Mouse (Mus musculus) intestine, postnatal 0 days (tissue): ENCODE data around the gene Gm43191. TPM values are rescaled to one million over a fixed set of nuclear protein-coding genes. Genes with fewer than 3 reads are reported as not detected.

Source experiments
- ATAC-seq: fragments of 200-750 bp; cut with Nextera tagmentation; 2 replicates; pipeline ENCODE4 v1.8.0; 2017; ENCODE audit warnings: mild to moderate bottlenecking, moderate TSS enrichment, moderate library complexity
- H3K27ac ChIP-seq: fragments of 300-500 bp; sonication (generic); 2 replicates; pipeline ENCODE4 v1.5.1; 2014; ENCODE audit warnings: mild to moderate bottlenecking, low read depth, low read length, moderate library complexity
- H3K27me3 ChIP-seq: fragments of 300-500 bp; sonication (generic); replicated peaks from 2 replicates; pipeline ENCODE4 v1.6.1; 2014; ENCODE audit warnings: low read length, mixed read lengths; ENCODE audit not compliant: control insufficient read depth, insufficient read depth
- H3K36me3 ChIP-seq: fragments of 300-500 bp; sonication (generic); 2 replicates; pipeline ENCODE4 v1.6.1; 2014; ENCODE audit warnings: mild to moderate bottlenecking, moderate library complexity; ENCODE audit not compliant: control insufficient read depth, insufficient read depth
- H3K4me1 ChIP-seq: fragments of 300-500 bp; sonication (generic); replicated peaks from 2 replicates; pipeline ENCODE4 v1.6.1; 2014; ENCODE audit warnings: antibody characterized with exemption, low read length, mixed read lengths; ENCODE audit not compliant: control insufficient read depth, insufficient read depth
- H3K4me2 ChIP-seq: fragments of 300-500 bp; sonication (generic); replicated peaks from 2 replicates; pipeline ENCODE4 v1.6.1; 2014; ENCODE audit warnings: low read depth, mild to moderate bottlenecking, moderate library complexity
- H3K4me3 ChIP-seq: fragments of 300-500 bp; sonication (generic); 2 replicates; pipeline ENCODE4 v1.5.1; 2014; ENCODE audit warnings: low read depth, low read length
- H3K9ac ChIP-seq: fragments of 300-500 bp; sonication (generic); 2 replicates; pipeline ENCODE4 v1.6.1; 2014; ENCODE audit warnings: mild to moderate bottlenecking, low read depth, low read length
- H3K9me3 ChIP-seq: fragments of 300-500 bp; sonication (generic); 2 replicates; pipeline ENCODE4 v1.6.1; 2016; ENCODE audit warnings: mixed run types; ENCODE audit not compliant: control insufficient read depth
- CTCF ChIP-seq: sonication (generic); IDR thresholded peaks from 2 replicates; pipeline ENCODE4 v1.5.1; 2016; ENCODE audit warnings: low read depth, mild to moderate bottlenecking, control low read depth, antibody characterized with exemption, moderate library complexity
- WGBS: fragments of 180-500 bp; shearing (Covaris S2); extraction: QIAGEN DNeasy Blood & Tissue Kit; methylation state at CpG from one replicate; pipeline ENCODE4 v1.1.7; 2014; 5-methylcytosine and 5-hydroxymethylcytosine counted together
- polyA plus RNA-seq: library from polyadenylated mRNA; unstranded; fragments of >200 nt; fragmentation: Nextera tagmentation; extraction: Ambion mirVana; gene quantifications from 2 replicates; pipeline ENCODE4 v1.2.1, GENCODE M21; 2015

Gm43191 gene
- polyA plus RNA-seq, 1 experiment from 2014 or later, result not detected

- no peaks in the 10 kb centered on the region for H3K9me3 ChIP-seq
- WGBS, result 90% methylated on average over 5 of the region's 5 CpGs
These were observed 80.1 kb downstream of the Gm43191 start for GRCm38 (mm10) chr3:116601005-116601404.

GRCm38 (mm10) chr3:116599705-116600104 lies 81.4 kb downstream of the Gm43191 start:
- H3K4me3 ChIP-seq, result no peak overlapping the region
- no peaks in the 10 kb centered on the region for H3K36me3 ChIP-seq
- no peak overlapping the region for H3K27ac ChIP-seq
- H3K9ac ChIP-seq, result no peak overlapping the region
- no peaks in the 10 kb centered on the region for H3K4me1 ChIP-seq
- no peak overlapping the region for H3K4me2 ChIP-seq
- ATAC-seq, result peak; percentile 62
- no peaks in the 10 kb centered on the region for H3K9me3 ChIP-seq
- 43% methylated on average over 2 of the region's 2 CpGs for WGBS
- H3K27me3 ChIP-seq, result no peaks in the 10 kb centered on the region
- no peak for TF ChIP-seq CTCF

More at GRCm38 (mm10) chr3:116601005-116601404, 80.1 kb downstream of the Gm43191 start:
- Histone ChIP-seq H3K4me3 (no peak overlapping the region), H3K4me2 (no peak overlapping the region), H3K27me3 (no peaks in the 10 kb centered on the region), H3K9ac (no peak overlapping the region), H3K4me1 (no peaks in the 10 kb centered on the region), H3K36me3 (no peaks in the 10 kb centered on the region), H3K27ac (no peak overlapping the region)
- TF ChIP-seq CTCF, result no peak
- no peak for ATAC-seq

DNA sequence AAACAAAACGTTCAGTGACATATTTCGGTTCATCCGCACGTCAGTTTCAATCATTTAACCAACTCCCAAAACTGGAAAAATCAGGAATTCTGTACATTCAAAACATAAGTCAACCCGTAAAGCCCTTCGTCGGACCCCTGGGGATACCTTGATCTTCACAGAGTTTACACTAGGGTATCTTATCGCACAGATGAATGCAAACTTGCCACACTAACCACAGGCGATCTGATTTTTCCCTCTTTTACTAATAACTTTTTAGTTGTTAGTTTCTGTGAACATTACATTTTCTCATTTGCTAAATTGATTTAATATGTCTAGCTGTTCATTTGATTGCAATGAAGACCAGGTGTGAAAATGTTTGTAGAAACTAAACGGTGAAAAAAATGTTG lies 85.5 kb downstream of the Gm43191 start:
- H3K4me1 ChIP-seq, result no peaks in the 10 kb centered on the region
- WGBS, result 5% methylated on average over 10 of the region's 10 CpGs
- no peak overlapping the region for H3K27ac ChIP-seq
- ATAC-seq, result no peak
- no peaks in the 10 kb centered on the region for H3K9me3 ChIP-seq
- peaks cover 9% of the 10 kb centered on the region; the same call in 1 of the 2 replicates for H3K36me3 ChIP-seq
- peak overlapping the region; percentile 84 for H3K4me3 ChIP-seq
- H3K27me3 ChIP-seq, result no peaks in the 10 kb centered on the region
- H3K4me2 ChIP-seq, result peak overlapping the region; percentile 75
- TF ChIP-seq CTCF, result no peak
- peak overlapping the region; percentile 78 for H3K9ac ChIP-seq

- peak within 1 kb of the TSS; percentile 84 for H3K4me3 ChIP-seq
- H3K4me1 ChIP-seq, result no peaks in the 10 kb centered on the region
- peak within 1 kb of the TSS; percentile 78 for H3K9ac ChIP-seq
- peak; percentile 95 for ATAC-seq
- no peaks in the 10 kb centered on the region for H3K27me3 ChIP-seq
- peak within 1 kb of the TSS; percentile 73 for H3K27ac ChIP-seq
- peaks cover 15% of the 10 kb centered on the region for H3K36me3 ChIP-seq
- no peak for TF ChIP-seq CTCF
- WGBS, result under 1% methylated on average over 65 of the region's 65 CpGs
- no peaks in the 10 kb centered on the region for H3K9me3 ChIP-seq
- peak within 1 kb of the TSS; percentile 75 for H3K4me2 ChIP-seq
These were observed 86.1 kb downstream of the Gm43191 start, which contains the start of gene Sass6 for GRCm38 (mm10) chr3:116594728-116595602. TSS of gene Sass6 (plus strand) at chr3:116594982.

DNA sequence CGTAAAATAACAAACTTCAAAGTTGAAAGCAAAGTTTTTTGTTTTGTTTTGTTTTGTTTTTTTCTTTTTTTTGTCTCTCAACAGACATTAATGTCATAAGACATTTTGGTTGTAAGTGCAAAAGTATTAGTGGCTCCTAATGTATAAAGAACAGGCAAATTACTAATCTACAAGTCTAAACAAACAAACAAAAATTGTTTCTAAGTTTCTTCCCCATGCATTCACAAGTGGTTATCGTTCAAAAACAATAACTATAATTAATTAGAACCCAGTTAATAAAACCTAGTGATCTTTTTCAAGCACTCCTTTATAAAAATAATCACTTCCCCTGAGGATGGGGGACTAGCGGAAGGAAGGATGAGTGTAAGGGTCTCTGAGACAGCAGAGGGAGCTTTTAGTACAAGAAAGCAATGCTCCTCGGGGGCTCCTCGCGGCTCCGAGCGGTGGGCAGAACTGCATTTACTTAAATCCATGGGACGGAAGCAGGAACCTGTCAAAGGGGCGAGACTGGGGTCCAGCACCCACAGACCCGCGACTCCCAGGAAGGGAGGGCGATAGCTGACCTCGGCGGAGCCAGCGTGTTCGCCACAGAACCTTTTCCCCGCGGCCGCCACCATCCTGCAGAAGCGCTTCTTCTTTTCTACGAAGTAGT lies 86.9 kb downstream of the Gm43191 start:
- no peaks in the 10 kb centered on the region for H3K4me1 ChIP-seq
- 2% methylated on average over 22 of the region's 22 CpGs for WGBS
- H3K9ac ChIP-seq, result peak overlapping the region; percentile 78
- H3K4me3 ChIP-seq, result peak overlapping the region; percentile 84
- no peaks in the 10 kb centered on the region for H3K27me3 ChIP-seq
- peak; percentile 41; the same call in 1 of the 2 replicates for ATAC-seq
- H3K36me3 ChIP-seq, result peaks cover 23% of the 10 kb centered on the region
- peak; percentile 44 for TF ChIP-seq CTCF
- peak overlapping the region; percentile 75 for H3K4me2 ChIP-seq
- no peaks in the 10 kb centered on the region for H3K9me3 ChIP-seq
- peak overlapping the region; percentile 73 for H3K27ac ChIP-seq

Other genes with a start within 250 kb of the Gm43191 start
- 54.4 and 61.5 TPM in 2 replicates for gene Rtca, start 173.1 kb downstream of the Gm43191 start, polyA plus RNA-seq
- 4.4 and 5.2 TPM in 2 replicates for gene Dbt, start 168.2 kb downstream of the Gm43191 start, polyA plus RNA-seq
- 5.2 and 5.4 TPM in 2 replicates for gene Lrrc39, start 118.3 kb downstream of the Gm43191 start, polyA plus RNA-seq
- 4.1 TPM in 2 replicates for gene Sass6, start 86.3 kb downstream of the Gm43191 start, polyA plus RNA-seq
- gene Trmt13, start 66.7 kb downstream of the Gm43191 start, polyA plus RNA-seq, result 8.2 and 11.0 TPM in 2 replicates
- 39.4 and 40.0 TPM in 2 replicates for gene Mfsd14a, start 18.6 kb downstream of the Gm43191 start, polyA plus RNA-seq
- 19.1 and 20.0 TPM in 2 replicates for gene Slc35a3, start 31.6 kb upstream of the Gm43191 start, polyA plus RNA-seq
- 6.3 and 6.9 TPM in 2 replicates for gene Agl, start 126.9 kb upstream of the Gm43191 start, polyA plus RNA-seq
- gene Frrs1, start 178.2 kb upstream of the Gm43191 start, polyA plus RNA-seq, result 18.6 and 18.9 TPM in 2 replicates